Mouse (Mus musculus): ENCODE results near the gene Rprd2. TPM values are rescaled to one million over a fixed set of nuclear protein-coding genes. Genes with fewer than 3 reads are reported as not detected.
A peak's percentile ranks its signal among the peaks of the same experiment; 100 is the strongest.
"Not testable (repeated sequence)": the region's sequence is repeated elsewhere in the genome, so short reads cannot be mapped to it uniquely, and the experiment has no call there.

The Rprd2 gene
- polyA plus RNA-seq, 1 experiment: 17.7 TPM

DNA sequence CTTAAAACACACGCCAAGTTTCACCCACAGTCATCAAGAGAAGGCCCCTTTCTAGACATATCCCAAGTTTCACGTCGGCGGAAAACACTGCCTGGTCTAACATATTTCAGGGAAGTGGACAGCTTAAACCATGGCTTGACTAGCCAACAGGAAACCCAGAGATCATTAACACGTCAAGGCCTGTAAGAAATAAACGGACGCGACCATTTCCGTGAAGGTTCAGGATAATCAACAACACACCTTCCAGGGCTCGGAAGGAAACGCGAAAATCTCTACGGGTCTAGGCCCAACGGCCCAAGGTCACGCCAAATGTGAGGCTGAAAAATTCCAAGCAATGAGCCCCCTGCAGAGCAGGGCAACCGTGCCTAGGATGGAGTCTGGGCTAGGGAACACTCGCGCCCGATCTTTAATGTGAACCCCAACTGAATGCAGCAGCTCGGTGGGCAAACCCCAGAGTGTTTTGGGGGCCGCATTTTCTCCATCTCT lies 594 bp downstream of the Rprd2 start:
- DNase-seq (ENCODE audit: low spot score): peak; percentile 47

DNA sequence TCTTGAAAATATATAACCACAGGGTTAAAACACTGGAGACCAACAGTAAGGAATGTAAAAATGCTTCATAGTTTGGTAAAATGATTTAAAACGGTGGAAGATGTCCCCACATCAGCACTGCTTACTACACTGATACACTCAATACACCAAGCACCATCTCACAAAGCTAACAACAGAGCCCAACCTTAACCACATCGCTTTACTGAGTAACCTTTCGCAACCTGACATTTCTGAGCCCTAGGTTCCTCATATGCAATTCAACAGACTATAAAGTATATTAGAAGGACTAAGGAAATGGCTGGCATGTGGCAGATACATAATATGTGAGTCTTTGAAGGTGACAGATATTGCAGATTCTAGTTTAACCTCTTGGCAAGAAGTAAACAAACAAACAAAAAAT lies 2.0 kb downstream of the Rprd2 start:
- no peak for DNase-seq (ENCODE audit: low spot score)

DNA sequence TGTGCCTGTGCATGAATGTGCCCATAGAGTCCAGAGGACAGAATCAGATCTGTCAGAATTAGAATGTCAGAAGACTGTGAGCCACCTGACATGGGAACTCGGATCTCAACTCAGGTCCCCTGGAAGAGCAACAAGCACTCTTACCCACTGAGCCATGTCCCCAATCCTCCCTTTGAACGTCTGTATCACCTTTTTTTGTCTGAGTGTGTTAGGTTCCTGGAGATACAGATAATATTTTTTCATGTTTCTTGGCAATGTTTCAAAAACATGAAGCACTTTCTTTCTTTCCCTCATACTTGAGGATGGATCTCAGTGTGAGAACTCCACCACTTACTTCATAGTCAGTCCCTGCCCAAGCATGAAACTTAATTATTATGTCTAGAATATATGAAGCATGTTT lies 10.3 kb downstream of the Rprd2 start:
- no peak for DNase-seq (ENCODE audit: low spot score)

DNA sequence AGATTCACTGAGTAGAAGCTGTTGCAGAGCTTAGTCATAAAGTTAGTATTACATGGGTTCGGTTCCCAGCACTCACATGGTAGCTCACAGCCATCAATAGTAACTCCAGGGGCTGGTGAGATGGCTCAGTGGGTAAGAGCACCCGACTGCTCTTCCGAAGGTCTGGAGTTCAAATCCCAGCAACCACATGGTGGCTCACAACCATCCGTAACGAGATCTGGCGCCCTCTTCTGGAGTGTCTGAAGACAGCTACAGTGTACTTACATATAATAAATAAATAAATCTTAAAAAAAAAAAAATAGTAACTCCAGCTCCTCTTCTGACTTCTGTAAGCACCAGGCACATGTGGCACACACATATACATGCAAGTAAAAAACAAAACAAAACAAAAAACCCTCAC lies 11.0 kb downstream of the Rprd2 start:
- not testable (repeated sequence) for DNase-seq (ENCODE audit: low spot score)

DNA sequence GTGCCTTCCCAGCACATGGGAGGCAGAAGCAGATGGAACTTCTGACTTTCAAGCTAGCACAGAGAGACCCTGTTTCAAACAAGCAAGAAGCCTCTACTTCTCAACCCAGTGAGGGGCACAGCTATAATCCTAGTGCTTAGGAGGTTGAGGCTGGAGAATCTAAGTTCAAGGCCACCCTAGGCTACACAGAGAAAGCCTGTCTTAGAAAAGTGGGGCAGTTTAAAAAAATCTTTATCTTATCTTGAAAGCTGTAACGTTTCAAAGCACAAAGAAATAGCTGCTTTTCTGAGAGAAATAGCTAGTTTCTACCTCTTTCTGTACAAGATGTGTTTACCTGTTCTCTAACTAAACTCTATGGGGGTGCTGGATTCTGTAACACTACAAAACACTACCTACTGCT lies 12.0 kb downstream of the Rprd2 start:
- no peak for DNase-seq (ENCODE audit: low spot score)

DNA sequence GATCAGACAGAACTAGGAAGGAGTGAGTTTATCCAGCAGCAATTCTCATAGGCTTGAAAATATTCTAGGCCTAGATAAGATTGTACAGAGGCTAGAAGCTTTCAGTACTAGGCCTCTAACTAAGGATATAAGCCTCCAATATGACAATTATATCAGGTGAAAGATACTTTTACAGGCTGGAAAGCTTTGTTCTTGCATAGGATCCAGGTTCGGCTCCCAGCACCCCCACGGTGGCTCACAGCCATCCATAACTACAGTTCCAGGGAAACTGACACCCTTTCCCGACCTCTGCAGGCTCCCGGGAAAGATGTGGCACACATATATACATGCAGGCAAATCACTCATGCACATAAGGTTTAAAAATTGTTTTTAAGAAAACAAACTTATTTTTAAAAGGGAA lies 14.8 kb downstream of the Rprd2 start:
- DNase-seq (ENCODE audit: low spot score): no peak

DNA sequence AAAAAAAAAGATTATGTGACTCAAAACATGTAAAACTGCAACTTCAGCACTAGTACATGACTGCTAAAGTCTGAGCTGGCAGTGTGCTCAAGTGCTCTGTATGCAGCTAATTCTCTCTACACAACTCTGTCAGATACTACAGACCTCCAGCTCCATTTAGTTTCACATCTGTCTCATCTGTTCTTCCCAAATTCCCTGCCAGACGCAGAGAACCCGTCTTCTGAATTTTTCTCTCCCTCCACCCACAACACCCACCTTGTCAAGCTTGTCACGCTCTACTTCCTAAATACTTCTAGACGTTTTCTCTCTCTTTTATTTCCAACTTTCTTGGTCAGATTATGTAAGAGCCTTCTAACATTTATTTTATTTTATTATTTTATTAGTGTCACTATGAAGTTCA lies 19.9 kb downstream of the Rprd2 start:
- no peak for DNase-seq (ENCODE audit: low spot score)

DNA sequence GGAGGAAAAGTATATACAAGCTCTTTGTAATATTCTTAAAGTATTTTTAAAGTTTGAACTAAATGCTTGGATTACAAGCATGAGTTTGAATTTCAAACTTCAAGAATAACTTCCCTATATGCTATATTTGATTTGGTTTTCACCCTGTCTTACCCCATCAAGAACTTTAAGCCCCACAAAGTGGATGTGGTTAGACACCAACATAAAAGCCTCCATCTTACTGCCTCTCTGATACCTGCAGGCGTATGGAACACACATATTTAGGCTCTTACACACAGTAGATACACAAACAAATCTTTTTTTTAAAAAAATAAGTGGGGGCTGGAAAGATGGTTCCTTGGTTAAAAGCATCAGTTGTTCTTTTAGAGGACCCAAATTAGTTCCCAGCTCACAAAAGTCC lies 24.4 kb downstream of the Rprd2 start:
- DNase-seq (ENCODE audit: low spot score): no peak

DNA sequence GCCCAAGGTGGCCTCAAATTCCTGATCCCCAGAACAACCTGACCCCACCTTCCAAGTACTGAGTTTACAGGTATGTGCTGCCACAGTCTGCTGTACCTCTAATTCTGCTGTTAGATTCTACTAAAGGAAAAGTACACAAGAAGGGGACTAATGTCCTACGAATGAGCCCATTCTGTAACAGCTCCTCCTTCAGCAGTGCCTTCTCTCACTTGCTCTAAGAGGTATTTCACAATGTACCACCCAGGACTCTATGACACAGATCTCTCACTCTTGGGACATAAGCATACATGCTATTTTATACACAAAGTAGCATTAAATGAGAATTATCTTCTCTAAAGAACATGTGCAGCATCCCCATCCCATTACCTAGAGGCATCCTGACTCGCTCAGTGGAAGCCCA lies 25.0 kb downstream of the Rprd2 start:
- no peak for DNase-seq (ENCODE audit: low spot score)

DNA sequence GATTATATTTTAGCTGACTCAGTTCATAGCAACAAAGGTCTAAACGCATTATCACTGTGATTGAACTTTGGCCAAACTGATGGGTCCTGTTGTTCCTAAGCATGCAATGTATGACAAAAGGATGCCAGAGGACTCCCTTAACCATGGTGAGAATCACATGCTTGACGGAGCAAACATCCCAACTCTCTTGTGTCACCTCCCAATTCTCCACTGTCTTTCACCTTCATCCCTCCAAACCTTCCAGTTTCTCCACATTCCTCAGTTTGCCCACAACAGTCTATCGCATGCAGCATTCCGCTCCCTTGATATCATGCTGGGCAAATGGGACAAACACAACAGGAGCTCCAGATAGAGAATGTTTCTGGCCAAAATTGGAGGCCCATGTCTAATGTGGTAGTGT lies 33.2 kb downstream of the Rprd2 start:
- DNase-seq (ENCODE audit: low spot score): no peak

DNA sequence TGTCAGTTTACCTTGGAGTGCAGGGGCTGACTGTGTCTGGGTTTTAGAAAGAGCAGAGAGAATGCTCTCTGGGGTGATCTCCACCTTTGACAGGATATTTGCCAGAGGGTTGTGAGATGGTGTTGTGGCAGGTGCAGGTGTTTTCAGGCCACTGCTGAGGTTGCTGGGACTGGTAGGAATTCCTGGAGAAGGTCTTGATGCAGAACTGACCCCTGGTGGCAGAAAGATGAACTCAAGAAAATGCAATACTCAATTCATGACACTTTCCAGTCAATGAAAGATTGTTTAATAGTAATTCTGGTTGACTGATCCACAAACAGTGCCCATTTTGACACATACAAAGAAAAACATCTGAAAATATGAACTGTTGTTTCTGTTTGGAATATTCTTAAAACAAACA lies 46.7 kb downstream of the Rprd2 start:
- no peak for DNase-seq (ENCODE audit: low spot score)

DNA sequence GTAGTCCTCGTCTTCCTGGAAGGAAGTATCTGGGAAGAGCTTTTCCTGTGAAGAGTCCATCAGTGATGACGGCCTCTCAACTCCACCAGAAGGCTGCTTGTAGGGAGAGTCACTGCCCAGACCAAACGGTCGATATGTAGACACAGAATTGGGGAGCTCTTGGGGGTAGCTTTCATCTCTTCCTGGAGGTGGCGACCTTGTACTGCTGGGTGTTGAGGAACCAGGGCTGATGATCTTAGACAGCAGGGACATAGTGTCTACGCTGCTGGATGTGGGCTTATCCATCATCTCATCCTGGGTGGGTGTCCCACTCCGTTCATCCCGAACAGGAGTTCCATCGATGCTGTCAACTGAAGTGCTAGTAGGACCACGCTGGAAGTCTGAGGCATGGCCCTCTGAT lies 53.1 kb downstream of the Rprd2 start:
- no peak for DNase-seq (ENCODE audit: low spot score)

DNA sequence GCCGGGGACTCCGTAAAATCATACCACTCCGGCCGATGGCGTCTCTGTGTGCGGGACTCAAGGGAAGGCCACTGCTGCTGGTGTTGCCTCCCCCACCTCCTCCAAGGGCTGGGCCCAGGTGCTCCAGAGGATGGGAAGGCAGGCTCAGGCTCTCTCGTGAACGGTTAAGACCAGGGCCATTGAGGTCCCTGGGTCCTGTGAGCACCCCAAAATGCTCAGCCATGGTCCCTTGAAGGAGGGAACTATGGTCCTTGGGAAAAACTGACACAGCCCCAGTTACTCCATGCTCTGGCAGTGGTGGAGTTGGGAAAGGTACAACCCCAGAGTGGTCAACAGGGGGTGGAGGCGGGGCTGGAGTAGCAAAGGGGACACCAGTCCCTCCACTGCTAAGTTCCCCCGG lies 54.9 kb downstream of the Rprd2 start:
- no peak for DNase-seq (ENCODE audit: low spot score)

DNA sequence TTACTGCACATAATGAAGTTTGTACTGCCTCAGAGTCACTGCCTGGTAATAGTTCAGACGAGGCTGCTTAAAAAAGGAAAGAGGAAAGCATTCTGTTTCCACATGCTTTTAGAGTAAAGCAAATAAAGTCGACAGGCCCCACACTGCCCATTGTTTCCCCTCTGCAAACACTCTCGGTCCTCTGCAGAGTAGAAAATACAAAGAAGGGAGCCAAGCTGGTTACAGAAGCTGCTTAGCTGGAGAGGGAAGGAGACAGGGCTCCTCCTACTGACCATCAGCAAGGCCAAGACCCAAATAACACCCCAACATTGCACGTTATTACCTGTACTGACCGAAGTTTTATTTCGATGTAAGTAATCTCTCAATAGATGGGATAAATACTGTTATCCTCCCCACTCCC lies 55.7 kb downstream of the Rprd2 start:
- DNase-seq (ENCODE audit: low spot score): no peak

DNA sequence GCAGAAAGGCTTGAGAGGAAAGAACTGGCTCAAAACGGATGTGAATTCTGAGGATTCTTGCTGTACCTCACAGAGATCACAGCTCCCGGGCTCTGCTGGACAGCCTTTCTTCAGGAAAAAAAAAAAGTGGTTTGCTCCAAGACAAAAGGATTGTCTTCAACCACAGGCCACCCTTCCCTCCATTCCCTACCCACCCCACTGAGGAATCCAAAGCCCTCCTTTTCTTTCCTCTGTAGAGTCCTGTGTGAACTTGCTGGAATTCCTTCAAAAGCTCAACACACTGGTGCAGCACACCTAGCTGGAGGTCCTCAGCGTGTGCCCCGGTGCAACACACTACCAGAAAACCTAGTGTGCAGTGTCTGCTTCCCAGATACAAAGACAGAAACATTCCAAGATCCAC lies 56.9 kb downstream of the Rprd2 start:
- no peak for DNase-seq (ENCODE audit: low spot score)

DNA sequence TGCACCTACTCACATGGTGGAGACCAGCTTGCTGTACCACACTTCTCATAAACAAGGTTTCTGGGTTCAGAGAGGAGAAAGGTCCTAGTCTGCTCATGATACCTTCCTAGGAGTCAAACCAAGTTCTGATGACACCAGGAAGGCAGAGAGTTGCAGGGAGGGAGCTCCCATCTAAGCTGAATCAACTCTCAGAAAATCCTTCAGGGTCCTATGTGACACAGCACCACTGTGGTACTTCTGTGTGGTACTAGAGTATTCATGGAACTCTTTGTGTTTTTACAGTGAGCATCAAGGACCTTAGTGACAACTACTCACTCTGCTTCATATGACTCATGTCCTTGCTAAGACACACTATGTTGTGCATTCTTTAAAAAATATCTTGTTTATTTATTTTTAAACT lies 58.0 kb downstream of the Rprd2 start:
- no peak for DNase-seq (ENCODE audit: low spot score)

DNA sequence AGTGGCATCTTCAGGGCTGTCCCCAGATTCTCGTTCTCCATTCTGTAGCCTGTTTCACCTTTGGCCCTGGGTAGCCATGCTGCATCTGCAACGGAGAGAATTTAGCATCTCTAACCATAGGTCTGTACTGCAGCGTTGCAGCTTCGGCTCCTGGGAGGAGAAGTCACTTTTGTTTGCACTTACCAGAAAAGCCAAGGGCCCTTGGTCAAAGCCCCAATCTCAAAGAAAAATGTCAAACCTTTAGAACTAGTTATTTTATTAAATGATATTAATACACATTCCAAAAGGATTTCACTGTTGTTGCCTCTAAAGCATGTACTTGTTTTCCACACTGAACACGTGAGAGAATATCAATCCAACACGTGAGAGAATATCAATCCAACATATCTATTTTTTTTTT lies 58.6 kb downstream of the Rprd2 start, which contains the start of gene Tars2:
TSS of gene Tars2 (minus strand) at position 101 of the 400 bp plus-strand sequence.
- no peak for DNase-seq (ENCODE audit: low spot score)

DNA sequence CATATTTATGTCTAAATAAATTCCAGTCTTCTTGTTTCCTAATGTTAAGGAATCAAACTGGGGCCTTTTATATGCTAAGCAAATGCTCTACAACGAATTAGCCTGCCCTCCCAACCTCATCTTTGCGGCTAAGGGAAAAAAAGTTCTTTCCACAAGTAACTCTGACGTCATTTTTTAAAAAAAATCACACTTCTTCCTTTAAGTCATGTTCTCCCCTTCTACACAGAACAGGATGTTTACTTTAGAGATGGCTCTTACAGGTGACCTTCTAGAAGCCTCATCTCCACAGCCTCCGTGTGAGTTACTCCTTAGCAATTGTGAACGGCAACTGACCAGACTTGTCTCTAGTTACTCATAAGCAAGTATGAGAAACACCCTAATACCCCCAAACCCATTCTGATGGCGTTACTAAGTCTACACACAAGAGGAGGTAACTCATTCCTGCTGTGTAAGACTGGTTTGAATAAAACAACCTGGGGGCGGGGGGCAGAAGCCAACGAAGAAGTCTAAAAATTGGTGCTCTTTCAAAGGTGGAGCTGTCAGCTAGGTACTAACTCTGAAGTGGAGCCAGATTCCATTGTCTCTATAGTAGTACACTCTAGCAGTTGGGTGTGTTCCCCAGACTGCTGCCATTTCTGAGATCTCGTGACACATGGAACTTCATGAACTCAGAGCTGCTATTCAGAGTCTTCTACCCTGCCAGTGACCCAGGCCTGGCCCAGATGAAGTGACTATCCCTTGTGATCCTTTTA lies 60.0 kb downstream of the Rprd2 start:
- DNase-seq (ENCODE audit: low spot score): no peak

DNA sequence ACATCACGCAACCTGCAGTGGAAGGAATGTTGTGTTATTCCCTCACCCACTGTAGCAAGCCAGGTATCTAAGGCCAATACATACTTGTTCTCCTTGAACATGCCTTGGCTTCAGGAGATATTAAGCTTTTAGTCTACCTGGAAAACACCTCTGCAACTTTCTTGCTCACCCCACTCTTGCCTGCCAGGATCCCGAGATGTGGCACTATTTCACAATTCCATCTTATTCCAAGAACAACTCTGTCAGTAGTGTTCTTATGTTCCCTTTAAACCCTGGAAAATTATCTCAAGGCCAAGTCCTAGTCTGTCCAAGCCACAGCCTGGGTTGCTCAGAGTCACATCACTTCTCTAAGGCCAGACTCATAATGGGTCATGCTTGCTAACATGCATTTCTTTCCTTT lies 61.9 kb downstream of the Rprd2 start:
- no peak for DNase-seq (ENCODE audit: low spot score)

DNA sequence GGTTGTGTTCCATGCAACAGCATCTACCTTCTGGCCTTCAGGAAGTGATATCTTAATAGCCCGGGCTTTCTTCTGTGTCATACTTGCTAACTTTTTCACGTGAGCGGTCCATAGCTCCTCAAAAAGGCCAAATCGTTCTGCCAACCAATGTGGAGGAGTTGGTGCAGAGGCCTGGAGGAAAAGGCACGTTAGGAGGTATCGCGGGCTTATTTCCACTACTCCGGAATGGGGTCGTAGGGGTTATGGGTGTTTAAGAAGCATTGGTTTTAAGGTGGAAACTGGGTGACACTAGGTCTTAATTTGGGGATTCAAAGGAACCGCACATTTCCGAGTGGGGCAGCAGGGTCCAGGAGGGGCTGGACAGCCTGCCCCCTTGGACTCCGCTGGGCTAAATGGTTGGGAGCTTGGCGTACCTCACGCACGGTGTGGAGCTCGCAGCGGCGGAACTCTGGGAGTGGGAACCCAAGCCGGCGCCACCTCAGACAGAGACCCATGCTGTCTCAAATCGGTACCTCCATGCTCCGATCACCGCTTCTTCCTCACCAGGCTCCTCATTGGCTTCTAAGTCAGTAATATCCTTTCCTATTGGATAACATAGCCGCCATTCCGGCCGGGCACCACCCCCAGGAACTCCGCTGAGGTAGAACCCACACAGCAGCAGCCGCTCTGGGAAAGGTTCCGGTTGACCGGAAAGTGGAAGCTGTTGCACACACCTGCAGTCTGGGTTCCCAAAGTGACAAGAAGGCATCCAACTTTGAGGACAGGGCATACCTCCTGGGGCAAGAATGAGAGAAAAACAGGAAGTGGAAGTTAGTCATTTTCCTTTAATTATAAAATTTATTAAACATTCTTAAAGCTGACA lies 64.1 kb downstream of the Rprd2 start:
- DNase-seq (ENCODE audit: low spot score): peak; percentile 80

DNA sequence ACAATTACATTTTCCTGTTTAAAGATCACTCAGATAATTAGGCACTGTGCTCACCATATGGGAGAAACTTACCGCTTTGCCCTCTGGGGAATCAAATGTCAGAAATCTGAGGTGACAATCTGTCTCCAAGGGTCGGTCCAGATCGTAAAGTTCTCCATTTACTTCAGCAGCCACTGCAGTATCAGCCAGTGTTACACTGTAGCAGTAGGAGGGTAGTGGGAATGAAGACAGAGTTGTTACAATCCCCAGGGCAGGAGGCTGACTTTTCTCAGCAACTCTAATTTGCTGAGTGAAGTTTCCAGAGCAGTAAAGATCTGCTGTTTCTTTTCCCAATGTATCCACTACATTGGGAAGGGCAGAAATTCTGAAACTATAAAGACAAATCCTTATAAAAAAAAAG lies 65.7 kb downstream of the Rprd2 start:
- no peak for DNase-seq (ENCODE audit: low spot score)

DNA sequence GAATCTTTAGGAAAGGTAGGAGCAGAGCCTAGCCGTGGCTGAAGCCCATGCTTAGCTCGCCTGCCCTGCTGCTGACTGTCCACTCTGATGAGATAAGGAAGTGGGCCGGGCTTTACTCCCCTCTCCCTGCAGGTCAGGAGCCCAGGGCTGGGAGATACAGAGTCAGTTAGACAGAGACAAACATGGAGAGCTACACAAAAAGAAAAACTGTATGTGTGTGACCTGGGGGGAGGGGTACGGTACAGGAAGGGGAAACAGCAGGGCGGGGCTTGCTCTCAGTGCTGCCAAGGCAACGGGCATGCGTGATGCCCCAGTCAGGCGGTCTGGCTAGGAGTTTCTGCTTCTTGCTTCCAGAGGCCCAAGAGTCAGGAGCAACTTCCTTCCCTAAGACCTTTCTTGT lies 78.3 kb downstream of the Rprd2 start:
- DNase-seq (ENCODE audit: low spot score): no peak
